Mouse (Mus musculus) cerebellum, adult 2 months (tissue): ENCODE measurements around the gene Tuba1b.

Experiments
- CTCF ChIP-seq: fragments of 200-500 bp; IDR thresholded peaks from 2 replicates; pipeline ENCODE4 v1.5.1; 2011; ENCODE audit warnings: low read depth, mild to moderate bottlenecking, control low read depth, low read length, moderate library complexity, borderline replicate concordance; ENCODE audit not compliant: insufficient read depth
- POLR2A ChIP-seq: fragments of 200-500 bp; IDR thresholded peaks from 2 replicates; pipeline ENCODE4 v1.6.1; 2011; ENCODE audit warnings: low read length, control low read depth, borderline replicate concordance; ENCODE audit not compliant: insufficient read depth

DNA sequence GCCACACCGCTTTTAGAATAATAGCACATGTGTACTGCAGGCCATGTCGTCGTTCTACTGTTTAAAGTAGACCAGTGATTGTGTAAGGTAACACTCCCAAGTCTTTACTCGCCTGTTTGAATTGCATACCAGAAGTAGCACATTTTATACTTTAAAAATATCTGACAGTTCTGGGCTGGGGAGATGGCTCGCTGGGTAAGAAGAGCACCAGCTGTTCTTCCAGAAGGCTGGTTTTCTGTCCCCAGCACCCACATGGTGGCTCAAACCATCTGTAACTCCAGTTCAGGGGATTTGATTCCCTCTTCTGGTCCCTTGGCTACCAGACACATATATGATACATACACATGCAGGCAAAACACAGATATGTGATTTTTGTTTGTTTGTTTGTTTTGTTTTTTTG, 23.1 kb upstream of the Tuba1b start:
- TF ChIP-seq CTCF (no peak), POLR2A (no peak)
